Mouse (Mus musculus) CH12.LX (cell line): ENCODE measurements around the gene Il33. TPM values are rescaled to one million over a fixed set of nuclear protein-coding genes. Genes with fewer than 3 reads are reported as not detected.

Experiments used
- DNase-seq: peaks from one replicate; pipeline ENCODE4 v3.0.0-alpha.2; 2013; ENCODE audit errors: extremely low read depth
- H3K27ac ChIP-seq: 2 replicates; pipeline ENCODE4 v1.5.1; 2012; ENCODE audit warnings: low read depth, mild to moderate bottlenecking, control low read depth, moderate library complexity; ENCODE audit not compliant: insufficient read depth
- H3K27me3 ChIP-seq: replicated peaks from 2 replicates; pipeline ENCODE3; 2012; ENCODE audit warnings: inconsistent platforms
- H3K36me3 ChIP-seq, 2 experiments: replicated peaks in 1 of 2; 2 replicates each; pipeline versions ENCODE3 to v1.6.1; 2012; ENCODE audit warnings: inconsistent platforms in 1 of 2, low read length in 1 of 2, mild to moderate bottlenecking in 1 of 2, mixed read lengths in 1 of 2, moderate library complexity in 1 of 2; ENCODE audit not compliant: control insufficient read depth in 1 of 2, insufficient read depth in 1 of 2
- H3K4me1 ChIP-seq, 2 experiments: 2 replicates each; pipeline ENCODE4 v1.6.1; 2012; ENCODE audit warnings: inconsistent platforms in 1 of 2, moderate library complexity in 1 of 2; ENCODE audit not compliant: insufficient read depth in 2 of 2, control insufficient read depth in 1 of 2
- H3K4me2 ChIP-seq: 2 replicates; pipeline ENCODE4 v1.6.1; 2012; ENCODE audit warnings: low read depth, mild to moderate bottlenecking, control low read depth; ENCODE audit not compliant: poor library complexity, insufficient read depth, severe bottlenecking
- H3K4me3 ChIP-seq, 3 experiments: fragments of 150-350 bp in 1 of 3; sonication (generic) in 1 of 3; replicated peaks in 1 of 3; 2 replicates each; pipeline versions ENCODE3 to v1.5.1; 2011 to 2012; ENCODE audit warnings: low read depth in 2 of 3, low read length in 2 of 3, mild to moderate bottlenecking in 2 of 3, moderate library complexity in 2 of 3, control low read depth in 1 of 3, improper control_type of control experiment in 1 of 3, inconsistent platforms in 1 of 3, mixed read lengths in 1 of 3; ENCODE audit not compliant: poor library complexity in 1 of 3
- H3K79me2 ChIP-seq: replicated peaks from 2 replicates; pipeline ENCODE4 v1.6.1; 2012; ENCODE audit warnings: mild to moderate bottlenecking, moderate library complexity; ENCODE audit not compliant: control insufficient read depth, poor library complexity, insufficient read depth, severe bottlenecking; ENCODE audit errors: extremely low read depth
- H3K9ac ChIP-seq: 2 replicates; pipeline ENCODE4 v1.6.1; 2012; ENCODE audit warnings: low read depth, mild to moderate bottlenecking, control low read depth, moderate library complexity; ENCODE audit not compliant: insufficient read depth
- H3K9me3 ChIP-seq: replicated peaks from 2 replicates; pipeline ENCODE3; 2012; ENCODE audit warnings: low read length, inconsistent platforms, mixed read lengths
- BHLHE40 ChIP-seq: IDR thresholded peaks from 2 replicates; pipeline ENCODE4 v1.6.1; 2011; ENCODE audit warnings: mild to moderate bottlenecking, low read depth, low read length, improper control_type of control experiment
- CHD1 ChIP-seq: IDR thresholded peaks from 2 replicates; pipeline ENCODE4 v1.6.1; 2012; ENCODE audit warnings: low read depth, low read length, improper control_type of control experiment, inconsistent platforms
- CHD2 ChIP-seq: IDR thresholded peaks from 2 replicates; pipeline ENCODE4 v1.6.1; 2011; ENCODE audit warnings: low read length, improper control_type of control experiment
- E2F4 ChIP-seq: IDR thresholded peaks from 2 replicates; pipeline ENCODE4 v1.6.1; 2011; ENCODE audit warnings: low read depth, low read length, improper control_type of control experiment; ENCODE audit not compliant: insufficient replicate concordance
- GABPA ChIP-seq: IDR thresholded peaks from 2 replicates; pipeline ENCODE4 v1.6.1; 2012; ENCODE audit warnings: low read depth, low read length, improper control_type of control experiment, inconsistent platforms; ENCODE audit not compliant: insufficient replicate concordance
- MAFK ChIP-seq: IDR thresholded peaks from 2 replicates; pipeline ENCODE4 v1.6.1; 2011; ENCODE audit warnings: low read length, improper control_type of control experiment; ENCODE audit not compliant: insufficient replicate concordance
- MAX ChIP-seq: IDR thresholded peaks from 2 replicates; pipeline ENCODE4 v1.6.1; 2011; ENCODE audit warnings: low read length, improper control_type of control experiment
- MAZ ChIP-seq: IDR thresholded peaks from 2 replicates; pipeline ENCODE4 v1.6.1; 2012; ENCODE audit warnings: low read depth, mild to moderate bottlenecking, inconsistent platforms, low read length, improper control_type of control experiment, moderate library complexity
- MEF2A ChIP-seq: IDR thresholded peaks from 2 replicates; pipeline ENCODE4 v1.6.1; 2014; ENCODE audit warnings: low read depth, mild to moderate bottlenecking, inconsistent platforms, low read length, improper control_type of control experiment, borderline replicate concordance
- MXI1 ChIP-seq: IDR thresholded peaks from 2 replicates; pipeline ENCODE4 v1.6.1; 2011; ENCODE audit warnings: mild to moderate bottlenecking, low read depth, low read length, improper control_type of control experiment
- NELFE ChIP-seq: IDR thresholded peaks from 2 replicates; pipeline ENCODE4 v1.6.1; 2011; ENCODE audit warnings: low read depth, low read length, improper control_type of control experiment
- NRF1 ChIP-seq: IDR thresholded peaks from 2 replicates; pipeline ENCODE4 v1.6.1; 2014; ENCODE audit warnings: low read depth, mild to moderate bottlenecking, inconsistent platforms, low read length, improper control_type of control experiment, moderate library complexity
- PAX5 ChIP-seq: IDR thresholded peaks from 2 replicates; pipeline ENCODE4 v1.6.1; 2012; ENCODE audit warnings: low read length, inconsistent platforms, mixed read lengths
- POLR2A ChIP-seq: IDR thresholded peaks from 2 replicates; pipeline ENCODE4 v1.6.1; 2011; ENCODE audit warnings: low read depth, mild to moderate bottlenecking, improper control_type of control experiment, low read length
- RAD21 ChIP-seq: IDR thresholded peaks from 2 replicates; pipeline ENCODE4 v1.6.1; 2011; ENCODE audit warnings: low read depth, mild to moderate bottlenecking, low read length, improper control_type of control experiment, moderate library complexity
- RCOR1 ChIP-seq: conservative IDR thresholded peaks from 2 replicates; pipeline ENCODE4 v1.6.1; 2012; ENCODE audit warnings: low read depth, mild to moderate bottlenecking, inconsistent platforms, low read length, improper control_type of control experiment
- TBP ChIP-seq: conservative IDR thresholded peaks from 2 replicates; pipeline ENCODE4 v1.6.1; 2011; ENCODE audit warnings: low read depth, low read length, improper control_type of control experiment
- TCF12 ChIP-seq: IDR thresholded peaks from 2 replicates; pipeline ENCODE4 v1.6.1; 2014; ENCODE audit warnings: low read depth, mild to moderate bottlenecking, inconsistent platforms, low read length, improper control_type of control experiment
- USF2 ChIP-seq: conservative IDR thresholded peaks from 2 replicates; pipeline ENCODE4 v1.6.1; 2011; ENCODE audit warnings: low read depth, low read length, improper control_type of control experiment
- ZC3H11A ChIP-seq: IDR thresholded peaks from 2 replicates; pipeline ENCODE4 v1.6.1; 2012; ENCODE audit warnings: low read depth, mild to moderate bottlenecking, inconsistent platforms, low read length, improper control_type of control experiment
- ZKSCAN1 ChIP-seq: IDR thresholded peaks from 2 replicates; pipeline ENCODE4 v1.6.1; 2012; ENCODE audit warnings: low read depth, inconsistent platforms, low read length, improper control_type of control experiment, borderline replicate concordance
- ZMIZ1 ChIP-seq: IDR thresholded peaks from 2 replicates; pipeline ENCODE4 v1.6.1; 2012; ENCODE audit warnings: low read depth, mild to moderate bottlenecking, inconsistent platforms, low read length, improper control_type of control experiment
- ZNF384 ChIP-seq: IDR thresholded peaks from 2 replicates; pipeline ENCODE4 v1.6.1; 2012; ENCODE audit warnings: low read depth, low read length, improper control_type of control experiment, inconsistent platforms
- dilution Hi-C: fragments of 300-500 bp; cut with MboI; formaldehyde crosslinking; loops from 2 replicates; pipeline ENCODE4 v1.14.3; 2020; ENCODE audit warnings: low sequenced_read_pairs; ENCODE audit not compliant: extremely low pct_unique_long_range_greater_than_20kb, extremely low pct_ligation_motif_present
- in situ Hi-C: fragments of 300-500 bp; cut with MboI; formaldehyde crosslinking; loops from 3 replicates; pipeline ENCODE4 v1.14.3; 2019; ENCODE audit warnings: low sequenced_read_pairs, low pct_ligation_motif_present, low pct_unique_long_range_greater_than_20kb, mixed read lengths
- polyA plus RNA-seq: library from polyadenylated mRNA; unstranded; fragments of >175 nt; gene quantifications from 2 replicates; pipeline ENCODE4 v1.2.1, GENCODE M21; 2012; ENCODE audit warnings: low read depth; ENCODE audit not compliant: insufficient read length
- total RNA-seq, 2 experiments: library from RNA; depleted of rRNA; stranded (reverse); fragments of 300-350 nt in 1 of 2; fragments of >200 nt in 1 of 2; gene quantifications; 2 replicates each; pipeline ENCODE4 v1.2.3; 2012 to 2014

The Il33 gene
- total and polyA plus RNA-seq, 3 experiments: 0.08 to 0.32 (median 0.24) TPM

GRCm38 (mm10) chr19:29878896-29879504 lies 45.9 kb upstream of the Il33 start:
- no peaks in the 10 kb centered on the region for H3K36me3 ChIP-seq
- no peak for TF ChIP-seq RCOR1
- no peak for TF ChIP-seq MAX
- no peak for TF ChIP-seq CHD2
- TF ChIP-seq MEF2A: no peak
- TF ChIP-seq ZKSCAN1: no peak
- no peak for TF ChIP-seq CHD1
- TF ChIP-seq MXI1: no peak
- no peak for TF ChIP-seq MAFK
- no peak for TF ChIP-seq USF2
- no peak for TF ChIP-seq MAZ
- TF ChIP-seq BHLHE40: no peak
- no peak for TF ChIP-seq TCF12
- in situ Hi-C loops (no loop called here), dilution Hi-C loops (no loop called here)
- no peaks in the 10 kb centered on the region for H3K27me3 ChIP-seq
- no peak overlapping the region for H3K4me2 ChIP-seq
- no peak overlapping the region for H3K27ac ChIP-seq
- H3K4me1 ChIP-seq: no peaks in the 10 kb centered on the region
- H3K9me3 ChIP-seq: no peaks in the 10 kb centered on the region
- no peak for DNase-seq
- no peak overlapping the region for H3K9ac ChIP-seq
- no peak overlapping the region for H3K4me3 ChIP-seq
- no peaks in the 10 kb centered on the region for H3K79me2 ChIP-seq

- no peaks in the 10 kb centered on the region for H3K79me2 ChIP-seq
- no peak overlapping the region for H3K9ac ChIP-seq
- no peak overlapping the region for H3K4me2 ChIP-seq
- no peak overlapping the region for H3K4me3 ChIP-seq
- H3K36me3 ChIP-seq: no peaks in the 10 kb centered on the region
- in situ Hi-C loops (no loop called here), dilution Hi-C loops (no loop called here)
- H3K27me3 ChIP-seq: no peaks in the 10 kb centered on the region
- TF ChIP-seq ZMIZ1 (no peak), E2F4 (no peak), NRF1 (no peak), ZNF384 (no peak), RCOR1 (no peak), NELFE (no peak), GABPA (no peak), CHD2 (no peak), ZKSCAN1 (no peak), ZC3H11A (no peak), MEF2A (no peak), CHD1 (no peak), RAD21 (no peak), MAZ (no peak), POLR2A (no peak), PAX5 (no peak), TBP (no peak), USF2 (no peak)
- no peak overlapping the region for H3K27ac ChIP-seq
- no peaks in the 10 kb centered on the region for H3K9me3 ChIP-seq
- no peak for DNase-seq
- H3K4me1 ChIP-seq: no peaks in the 10 kb centered on the region
Observed at GRCm38 (mm10) chr19:29880918-29881317, 44.0 kb upstream of the Il33 start.
